Mouse (Mus musculus) inflammation-experienced regulatory T-cells, adult 6 months (primary cell): ENCODE measurements around the gene Rassf3. TPM values are rescaled to one million over a fixed set of nuclear protein-coding genes. Genes with fewer than 3 reads are reported as not detected.

Source experiments
- ATAC-seq: one replicate; pipeline ENCODE4 v1.8.0; 2017
- polyA plus RNA-seq, 3 experiments: library from polyadenylated mRNA; unstranded; fragments of 100-300 nt; shearing (Covaris generic); gene quantifications; one replicate each; pipeline ENCODE4 v1.2.1; 2017

Gene Rassf3
- polyA plus RNA-seq, 3 experiments from 2014 or later: 6.1 to 6.8 (median 6.2) TPM

DNA sequence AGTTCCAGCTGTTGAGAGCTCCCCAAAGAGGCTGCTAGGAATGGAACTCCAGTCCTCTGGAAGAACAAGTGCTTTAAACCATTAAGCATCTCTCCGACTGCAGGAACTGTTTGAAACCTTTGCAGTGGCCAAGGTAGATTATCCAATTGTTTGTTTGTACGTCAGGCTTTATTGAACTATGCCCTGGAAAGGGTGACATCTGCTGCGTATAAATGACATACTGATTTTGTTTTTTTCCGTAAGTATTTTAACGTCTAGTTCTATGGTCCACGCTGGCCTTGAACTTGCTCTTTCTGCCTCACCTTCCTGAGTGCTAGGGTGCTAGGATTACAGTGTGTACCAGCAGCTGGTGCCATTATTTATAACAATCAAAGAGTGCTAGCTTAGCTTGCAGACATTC lies 13.8 kb upstream of the Rassf3 start:
- ATAC-seq: no peak

DNA sequence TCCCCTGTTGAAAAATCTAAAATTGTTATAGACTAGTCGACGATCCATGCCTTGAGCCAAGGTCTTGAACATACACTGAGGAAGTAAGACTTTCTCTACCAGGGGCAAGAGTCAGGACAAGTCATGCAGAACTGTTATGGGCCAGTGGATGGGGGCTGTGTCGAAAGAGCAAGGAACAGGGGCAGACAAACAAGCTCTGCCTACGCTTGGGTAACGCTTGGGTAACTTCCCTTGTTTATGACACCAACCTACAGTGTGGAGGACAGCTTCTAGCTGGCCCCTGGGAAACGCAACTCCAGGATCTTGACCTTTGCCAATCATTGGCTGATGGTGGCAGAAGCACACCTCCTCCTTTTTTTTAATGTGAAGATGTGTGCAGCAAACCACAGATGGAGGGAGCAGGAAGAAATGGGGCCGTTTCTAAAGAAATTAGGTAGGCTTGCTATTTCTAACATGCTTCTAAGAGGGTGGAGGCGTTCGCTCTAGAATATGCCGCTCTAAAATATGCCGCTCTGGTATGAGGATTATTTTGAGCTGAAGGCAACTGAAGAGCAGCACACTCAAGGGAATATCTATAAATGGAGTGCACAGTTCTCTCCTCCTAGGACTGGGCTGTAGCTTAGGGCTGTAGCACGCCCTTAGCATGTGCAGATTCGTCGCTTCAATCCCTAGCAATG lies 12.6 kb upstream of the Rassf3 start:
- no peak for ATAC-seq

DNA sequence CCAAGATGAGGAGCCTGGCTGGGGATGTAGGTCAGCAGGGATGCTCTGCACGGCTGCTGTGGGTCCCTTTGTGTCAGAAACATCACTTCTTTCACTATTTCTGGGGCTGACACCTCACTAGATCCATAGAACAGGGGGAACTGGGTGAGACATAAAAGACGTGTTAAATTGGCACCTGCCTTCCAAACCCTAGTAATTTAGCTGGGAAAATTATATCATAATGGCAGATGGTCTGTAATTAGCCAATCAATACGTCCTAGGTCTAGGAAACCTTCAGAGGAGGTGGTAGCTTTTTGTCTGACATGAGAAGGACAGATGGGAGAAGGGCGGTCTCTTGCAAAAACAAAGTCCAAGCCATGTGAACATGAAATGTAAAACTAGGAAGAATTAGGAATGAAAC lies 11.6 kb upstream of the Rassf3 start:
- ATAC-seq: no peak

DNA sequence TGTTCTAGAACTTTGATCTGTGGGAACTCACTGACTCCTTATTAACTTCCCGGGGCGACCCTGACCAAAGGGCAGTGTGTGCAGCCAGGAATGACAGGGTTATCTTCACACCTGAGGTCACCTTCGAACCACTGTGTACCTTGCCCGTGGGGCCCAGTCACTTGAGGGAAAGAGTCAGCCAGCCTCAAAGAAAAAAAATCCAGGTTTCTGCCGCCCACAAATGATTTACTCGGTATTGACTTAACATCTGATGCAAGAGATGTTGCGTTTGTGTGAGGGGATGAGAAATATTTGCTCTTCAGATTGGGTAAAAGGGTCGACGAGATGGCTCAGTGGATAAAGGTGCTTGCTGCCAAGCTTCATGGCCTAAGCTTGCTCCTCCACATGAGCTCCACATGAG lies 10.2 kb upstream of the Rassf3 start:
- no peak for ATAC-seq

DNA sequence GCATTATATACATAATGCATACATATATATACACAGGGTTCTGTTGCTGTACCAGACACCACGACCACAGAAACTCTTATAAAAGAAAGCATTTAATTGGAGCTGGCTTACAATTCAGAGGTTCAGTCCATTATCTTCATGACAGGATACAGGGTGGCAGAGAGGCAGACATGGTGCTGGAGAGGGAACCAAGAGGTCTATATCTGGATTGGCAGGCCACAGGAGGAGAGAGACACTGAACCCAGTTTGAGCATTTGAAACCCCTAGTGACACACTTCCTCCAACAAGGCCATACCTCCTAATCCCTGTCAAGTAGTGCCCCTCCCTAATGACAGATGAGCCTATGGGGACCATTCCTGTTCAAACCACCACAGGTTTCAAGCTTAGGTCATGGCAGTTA lies 7.2 kb upstream of the Rassf3 start:
- no peak for ATAC-seq

DNA sequence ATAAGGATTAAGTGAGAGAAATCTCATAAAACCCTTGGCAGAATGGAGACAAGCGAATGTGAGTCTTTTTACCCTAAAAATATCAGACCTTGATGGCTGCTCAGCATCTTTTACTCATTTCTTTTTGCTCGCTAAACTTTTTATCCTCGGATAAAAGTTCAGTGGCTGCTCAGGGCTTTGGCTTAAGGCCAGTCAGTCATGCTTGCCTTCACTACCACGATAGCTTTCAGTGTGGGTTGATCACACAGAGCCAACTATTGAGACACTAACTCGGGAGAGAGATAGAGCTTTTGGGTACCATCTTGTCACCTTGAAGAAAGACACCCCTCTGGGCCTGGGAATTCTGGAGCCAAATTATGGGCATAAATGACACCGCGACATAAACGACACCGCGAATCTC lies 5.0 kb upstream of the Rassf3 start:
- ATAC-seq: no peak

DNA sequence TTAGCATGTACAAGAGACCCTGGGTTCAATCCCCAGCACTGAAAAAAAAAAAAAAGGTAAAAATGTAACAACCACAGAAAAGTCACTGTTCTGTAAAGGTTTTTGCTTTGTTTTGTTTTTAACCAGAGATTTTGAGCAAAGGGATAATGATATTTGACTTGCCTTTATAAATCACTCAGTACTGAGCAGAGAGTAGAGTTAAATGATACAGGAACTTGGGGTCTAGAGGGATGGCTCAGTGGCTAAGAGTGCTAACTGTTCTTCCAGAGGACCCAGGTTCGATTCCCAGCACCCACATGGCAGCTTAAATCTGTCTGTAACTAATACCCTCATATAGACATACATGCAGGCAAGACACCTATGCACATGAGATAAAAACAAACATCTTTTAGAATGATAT lies 3.8 kb upstream of the Rassf3 start:
- no peak for ATAC-seq

DNA sequence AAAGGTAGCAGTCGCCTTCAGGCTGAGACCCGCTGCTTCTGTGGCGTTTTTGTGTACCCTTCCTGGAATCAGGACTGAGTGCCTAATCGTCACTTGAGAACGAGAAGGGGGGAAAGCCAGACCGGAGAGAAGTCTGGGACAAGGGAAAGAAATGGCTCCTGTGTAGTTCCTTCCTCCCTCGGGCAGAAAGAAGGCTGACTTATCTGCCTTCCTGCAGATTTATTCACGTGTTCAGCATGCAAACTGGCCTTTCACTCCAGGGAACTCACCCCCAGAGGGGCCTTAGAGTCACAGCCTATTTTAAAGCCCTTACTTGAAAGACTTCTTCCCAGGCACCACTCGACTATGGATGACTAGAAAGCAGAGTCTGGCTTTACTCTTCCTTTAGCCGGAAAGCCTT lies 1.3 kb upstream of the Rassf3 start:
- no peak for ATAC-seq

DNA sequence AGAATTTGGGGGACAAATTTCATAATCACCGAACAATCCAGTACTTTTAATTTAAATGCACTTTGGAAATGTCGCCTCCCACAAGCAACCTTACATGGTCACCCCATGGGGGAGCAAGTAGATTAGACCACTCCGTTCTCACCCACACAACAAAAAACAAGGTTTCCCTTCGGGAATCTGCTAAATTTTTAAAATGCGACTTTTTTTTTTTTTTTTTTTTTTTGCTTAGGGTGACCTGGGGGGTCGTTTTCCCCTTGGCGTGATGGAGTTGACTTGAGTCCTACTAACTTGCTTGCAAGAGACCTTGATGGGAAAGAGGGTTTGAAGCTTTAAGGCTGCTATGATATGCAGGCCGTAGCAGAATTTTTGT lies 806 bp upstream of the Rassf3 start:
- ATAC-seq: no peak

DNA sequence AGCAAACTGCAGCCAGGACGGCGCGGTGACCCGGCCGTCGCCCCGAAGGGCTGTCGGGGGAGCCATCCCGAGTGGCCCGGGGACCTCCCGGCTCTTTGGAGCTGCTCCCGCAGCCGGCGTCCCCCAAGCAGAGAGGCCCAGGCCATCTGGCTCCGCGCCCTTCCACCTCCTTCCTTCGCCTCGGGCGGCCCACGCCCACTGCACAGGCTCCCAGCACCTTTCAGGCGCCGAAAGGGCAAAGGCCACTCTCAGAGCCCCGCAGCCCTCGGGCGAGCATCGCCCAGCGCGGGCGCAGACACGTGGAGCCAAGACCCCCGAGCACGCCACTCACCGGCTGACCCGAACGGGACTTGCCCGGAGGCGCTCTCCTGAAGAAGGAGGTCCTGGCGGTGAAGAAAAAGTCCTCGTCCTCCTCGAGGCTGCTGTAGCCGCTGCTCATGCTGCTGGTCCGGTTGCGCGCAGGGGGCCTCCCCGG lies 438 bp downstream of the Rassf3 start:
- peak; percentile 17 for ATAC-seq

DNA sequence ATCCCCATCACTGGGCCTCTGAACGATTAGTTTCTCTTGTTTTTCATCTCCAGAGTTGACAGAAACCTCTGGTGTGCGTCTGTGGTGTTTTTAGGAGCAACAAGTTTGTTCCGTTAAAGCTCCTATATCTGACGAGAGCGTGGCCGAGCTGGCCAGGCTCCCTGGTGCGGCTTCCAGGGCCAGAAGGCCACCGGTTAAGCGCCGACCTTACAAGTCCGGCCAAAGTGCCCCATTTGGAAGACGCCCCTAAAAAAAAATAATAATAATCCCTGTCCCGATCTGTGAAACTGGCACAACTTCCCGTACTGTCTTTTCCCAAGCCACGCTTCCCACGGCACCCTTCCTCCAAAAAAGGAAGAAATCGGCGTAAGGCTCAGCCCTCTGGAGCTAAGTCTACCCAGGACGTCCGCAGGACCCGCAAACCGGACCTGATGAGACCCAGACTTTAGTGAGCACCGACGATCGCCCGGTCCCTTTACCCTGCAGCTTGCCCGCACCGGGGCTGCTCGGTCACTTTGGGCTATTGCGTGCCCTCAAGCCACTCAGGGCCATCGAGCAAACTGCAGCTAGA lies 961 bp downstream of the Rassf3 start:
- ATAC-seq: no peak

DNA sequence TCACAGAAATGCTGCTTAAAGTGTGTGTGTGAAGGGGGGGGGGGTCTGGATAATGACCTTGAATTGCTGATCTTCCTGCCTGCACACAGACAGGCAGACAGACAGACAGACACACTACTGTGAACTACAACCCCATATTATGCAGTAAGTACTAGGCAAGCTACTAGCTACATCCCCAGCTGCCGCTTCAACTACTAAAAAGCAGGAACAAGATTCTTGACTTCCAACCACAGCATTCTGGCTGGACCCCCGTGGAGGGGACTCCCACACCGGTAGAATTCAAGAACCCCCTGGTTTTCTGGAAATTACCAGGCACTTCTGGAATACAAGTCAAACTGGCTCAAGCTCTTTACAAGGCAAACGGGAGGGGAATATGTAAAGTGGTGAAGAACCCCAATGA lies 1.9 kb downstream of the Rassf3 start:
- ATAC-seq: no peak

DNA sequence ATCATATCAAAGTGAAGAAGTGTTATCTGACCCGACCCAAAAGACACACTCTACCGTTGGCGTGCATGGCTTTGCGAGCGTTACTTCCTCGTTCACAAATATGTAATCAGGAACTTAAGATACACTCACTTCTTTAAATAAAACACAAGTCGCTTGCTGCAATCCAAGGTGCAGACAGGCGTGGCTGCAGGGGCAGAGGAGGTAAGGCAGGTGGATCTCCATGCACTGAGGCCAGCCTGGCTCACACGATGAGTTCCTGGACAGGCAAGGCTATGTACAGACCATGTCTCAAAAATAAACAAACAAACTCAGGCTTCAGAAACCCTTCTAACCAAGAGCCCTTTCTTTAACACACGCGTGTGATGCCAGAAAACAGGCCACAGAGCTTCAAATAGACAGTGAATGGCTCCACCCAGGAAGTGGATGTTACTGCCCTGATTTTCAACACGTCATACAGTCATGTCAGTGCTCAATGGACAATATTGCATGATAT lies 2.4 kb downstream of the Rassf3 start:
- ATAC-seq: peak; percentile 75

DNA sequence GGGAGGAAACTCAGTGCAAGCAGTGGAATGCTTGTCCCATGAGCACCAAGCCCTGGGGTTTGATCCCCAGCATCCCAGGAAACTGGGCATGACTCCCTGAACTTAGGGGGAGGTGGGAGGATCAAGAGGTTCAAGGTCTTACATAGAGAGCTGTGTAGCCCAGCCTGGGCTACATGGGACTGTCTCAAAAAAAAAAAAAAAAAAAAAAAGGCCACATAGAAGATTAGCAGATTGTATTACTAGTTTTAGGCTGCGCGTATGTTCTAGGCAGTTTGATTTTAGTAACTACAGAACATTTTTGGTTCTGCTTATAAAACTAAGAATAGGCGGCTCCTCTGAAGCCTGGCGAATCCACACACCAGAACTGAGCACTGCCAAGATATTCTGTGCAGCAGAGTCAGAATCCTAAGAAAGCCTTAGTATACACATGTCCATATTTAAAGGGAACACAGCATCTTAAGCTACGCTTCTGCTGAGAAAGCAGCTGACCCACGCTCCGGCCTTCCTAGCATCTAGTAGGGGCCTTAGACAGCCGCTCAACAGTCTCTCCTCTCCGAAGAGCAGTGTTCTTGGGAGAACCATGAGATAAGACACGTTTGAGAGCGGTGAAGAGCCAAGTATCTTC lies 3.4 kb downstream of the Rassf3 start:
- ATAC-seq: no peak

DNA sequence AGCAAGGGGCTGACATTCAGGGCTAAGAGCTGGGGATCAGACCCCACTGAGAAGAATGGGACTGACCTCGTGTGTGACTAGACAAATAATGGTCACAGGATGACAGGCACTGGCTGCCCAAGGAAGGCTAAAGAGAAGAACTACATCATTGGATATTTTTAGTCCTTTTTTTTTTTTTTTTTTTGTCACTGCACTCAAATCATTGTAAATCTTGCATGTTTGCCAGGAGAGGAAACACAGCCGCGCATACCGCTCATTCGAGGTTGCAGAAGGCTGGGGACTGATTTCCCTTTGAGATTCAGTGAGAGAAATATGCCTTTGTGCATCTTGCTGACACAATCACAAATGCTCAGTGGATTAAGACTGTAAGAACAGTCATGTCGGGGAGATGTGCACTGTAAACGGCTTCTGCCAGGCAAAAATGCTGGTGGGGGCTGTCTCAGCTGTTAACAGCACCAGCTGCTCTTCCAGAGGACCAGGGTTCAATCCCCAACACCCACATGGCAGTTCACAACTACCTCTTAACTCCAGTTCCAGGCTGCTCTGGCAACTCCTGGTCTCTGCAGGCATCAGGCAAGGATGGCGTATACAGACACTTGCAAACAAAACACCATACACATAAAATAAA lies 4.5 kb downstream of the Rassf3 start:
- ATAC-seq: no peak

DNA sequence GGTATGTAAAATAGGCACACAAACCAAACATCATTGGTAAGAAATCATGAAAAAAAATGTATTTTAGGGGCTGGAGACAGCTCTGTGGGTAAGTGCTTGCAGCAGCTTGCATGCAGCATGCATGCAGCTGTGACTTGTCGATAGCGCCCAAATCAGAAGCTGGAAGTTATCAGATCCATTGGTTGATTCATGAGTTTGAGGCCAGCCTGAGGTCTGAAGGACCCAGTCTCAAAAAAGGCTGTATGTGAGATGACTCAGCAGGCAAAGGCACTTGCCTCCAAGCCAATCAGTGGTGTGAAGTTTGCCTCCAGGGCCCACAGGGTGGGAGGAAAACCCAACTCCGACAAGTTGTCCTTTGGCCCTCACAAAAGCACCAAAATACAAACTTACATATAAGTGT lies 6.5 kb downstream of the Rassf3 start:
- ATAC-seq: no peak

DNA sequence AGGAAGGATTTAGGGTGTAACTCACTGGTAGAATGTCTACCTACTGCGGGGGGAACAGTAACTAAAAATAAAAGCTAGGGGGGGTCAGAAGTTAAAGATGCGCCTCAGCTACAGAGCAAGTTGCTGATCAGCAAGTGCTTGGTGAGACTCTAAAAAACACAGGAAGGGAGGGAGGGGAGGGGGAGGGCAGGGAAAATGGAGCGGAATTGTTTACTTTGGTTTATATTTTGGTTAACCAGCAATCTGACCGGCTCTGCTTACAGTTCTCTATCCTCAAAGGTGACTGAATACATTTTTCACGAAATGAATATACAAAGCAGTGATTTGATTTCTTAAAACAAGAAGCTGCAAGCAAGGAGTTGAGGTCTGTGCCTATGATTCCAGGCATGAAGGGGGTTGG lies 7.2 kb downstream of the Rassf3 start:
- no peak for ATAC-seq

DNA sequence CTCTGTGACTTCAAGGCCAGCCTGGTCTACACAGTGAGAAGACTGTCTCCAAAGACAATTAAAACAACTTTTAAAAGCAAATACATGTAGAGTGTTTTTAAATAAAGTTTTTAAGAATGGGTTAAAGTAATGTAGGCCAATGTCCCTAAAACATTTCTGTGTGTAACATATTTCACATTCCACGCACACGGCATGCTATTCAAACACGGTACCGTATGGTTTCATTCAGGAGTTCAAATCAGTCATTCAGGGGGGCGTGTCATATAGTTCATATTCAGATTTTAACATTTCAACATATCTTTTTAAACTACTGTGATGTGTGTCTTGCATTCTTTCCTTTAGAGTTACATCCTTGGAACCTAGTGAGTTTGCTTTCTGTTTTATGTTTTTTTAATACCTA lies 7.9 kb downstream of the Rassf3 start:
- ATAC-seq: no peak

DNA sequence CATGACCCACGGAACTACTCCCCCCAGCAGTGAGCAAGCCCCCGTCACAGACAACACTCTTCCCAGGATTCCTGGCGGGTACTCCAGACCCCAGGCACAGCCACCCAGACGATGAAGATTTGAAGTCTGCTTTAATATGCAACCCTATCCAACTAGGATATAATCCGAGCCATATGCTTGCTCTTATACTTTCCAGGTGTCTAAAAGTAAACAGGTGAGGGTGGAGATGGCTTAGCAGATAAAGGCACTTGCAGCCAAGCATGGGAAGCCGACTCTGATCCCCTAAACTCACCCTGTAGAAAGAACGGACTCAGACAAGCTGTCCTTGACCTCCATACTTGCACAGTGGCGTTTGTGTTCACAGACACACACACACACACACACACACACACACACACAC lies 8.4 kb downstream of the Rassf3 start:
- ATAC-seq: no peak

DNA sequence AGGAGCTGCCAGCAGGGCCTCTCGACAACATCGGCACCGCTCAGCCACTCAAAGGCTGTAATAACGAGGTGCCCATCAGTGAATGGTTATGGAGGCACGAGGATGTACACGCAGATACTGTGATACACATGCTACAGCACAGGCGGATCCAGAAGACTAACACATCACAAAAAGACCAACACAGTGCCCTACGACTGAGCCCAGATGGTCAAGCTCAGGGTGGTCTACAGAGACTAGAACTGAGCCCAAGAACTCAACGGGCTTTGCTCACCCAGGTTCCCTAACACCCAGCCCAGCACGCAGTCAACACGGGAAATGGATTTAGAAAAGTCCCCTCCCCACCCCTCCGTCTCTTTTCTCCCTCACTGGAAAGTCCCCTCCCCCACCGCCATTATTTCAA lies 9.1 kb downstream of the Rassf3 start:
- ATAC-seq: no peak

DNA sequence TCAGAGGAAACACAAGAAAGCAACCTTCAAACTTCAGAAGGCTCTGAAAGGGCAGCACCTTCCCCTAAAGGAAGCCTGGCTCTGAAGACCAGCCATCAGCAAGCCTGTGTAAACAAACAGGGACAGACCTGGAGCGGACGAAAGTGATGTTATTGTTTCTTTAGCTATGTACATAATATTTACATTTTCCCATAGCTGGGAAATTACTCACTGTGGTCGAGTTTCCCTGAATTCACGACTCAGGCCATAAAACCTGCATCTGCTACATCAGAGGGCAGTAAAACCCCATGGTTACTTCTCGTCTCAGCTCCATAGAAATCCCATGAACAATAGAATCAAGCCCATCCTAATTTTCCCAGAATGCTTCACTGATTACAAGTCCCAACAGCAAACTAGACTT lies 11.1 kb downstream of the Rassf3 start:
- no peak for ATAC-seq

DNA sequence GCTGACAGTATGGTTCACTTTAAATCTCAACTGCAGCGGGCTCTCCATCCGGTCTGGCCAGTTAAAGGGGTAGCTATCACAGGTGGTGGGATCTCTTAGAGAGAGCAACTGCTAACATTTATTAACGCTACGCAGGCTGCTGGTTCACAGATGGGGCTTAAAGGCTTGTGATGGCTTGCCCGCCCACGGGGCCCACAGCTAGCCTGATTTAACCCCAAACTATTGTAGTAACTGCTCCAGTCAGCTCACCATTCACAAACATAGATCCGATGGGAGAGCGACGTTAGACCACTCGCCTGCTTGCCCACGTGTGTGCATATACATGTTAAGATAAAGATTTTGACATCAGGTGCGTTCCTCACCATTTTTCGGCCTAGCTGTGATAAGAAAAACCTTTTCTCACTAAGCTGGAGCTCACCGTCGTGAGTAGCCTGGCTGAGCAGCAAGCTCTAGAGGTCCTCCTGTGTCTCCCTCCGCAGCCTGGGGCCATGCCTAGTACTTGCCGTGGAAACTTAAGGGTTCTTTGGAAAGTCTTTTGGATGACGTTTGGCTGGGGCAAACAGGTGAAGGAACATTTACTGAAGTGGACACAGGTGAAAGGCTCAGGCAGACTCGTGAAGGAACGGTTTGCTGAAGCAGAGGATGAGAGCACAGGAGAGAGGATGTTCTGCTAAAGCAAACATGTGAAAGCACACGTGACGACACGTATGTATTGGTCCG lies 13.8 kb downstream of the Rassf3 start:
- no peak for ATAC-seq
